Mouse (Mus musculus) MEL (cell line): ENCODE results near the gene Ifna14. TPM values are rescaled to one million over a fixed set of nuclear protein-coding genes. Genes with fewer than 3 reads are reported as not detected.

Experiments
- DNase-seq: peaks from one replicate; pipeline ENCODE4 v3.0.0; 2011; ENCODE audit warnings: low read depth, low spot score
- H3K27ac ChIP-seq: 2 replicates; pipeline ENCODE4 v1.5.1; 2012; ENCODE audit warnings: low read depth, mild to moderate bottlenecking, control low read depth, low read length, moderate library complexity; ENCODE audit not compliant: control insufficient read depth
- H3K27me3 ChIP-seq, 2 experiments: fragments of 150-350 bp in 1 of 2; sonication (generic) in 1 of 2; 2 replicates each; pipeline ENCODE4 v1.6.1; 2012; ENCODE audit warnings: low read length in 2 of 2, mild to moderate bottlenecking in 2 of 2, improper control_type of control experiment in 1 of 2, moderate library complexity in 1 of 2; ENCODE audit not compliant: insufficient read depth in 2 of 2, control insufficient read depth in 1 of 2
- H3K36me3 ChIP-seq, 2 experiments: 2 replicates each; pipeline ENCODE4 v1.6.1; 2012 to 2014; ENCODE audit warnings: low read length in 2 of 2, improper control_type of control experiment in 1 of 2, inconsistent platforms in 1 of 2, mild to moderate bottlenecking in 1 of 2; ENCODE audit not compliant: insufficient read depth in 2 of 2, control insufficient read depth in 1 of 2
- H3K4me1 ChIP-seq, 2 experiments: fragments of 150-350 bp in 1 of 2; sonication (generic) in 1 of 2; 2 replicates each; pipeline ENCODE4 v1.6.1; 2012; ENCODE audit warnings: low read length in 2 of 2, improper control_type of control experiment in 1 of 2, mild to moderate bottlenecking in 1 of 2; ENCODE audit not compliant: insufficient read depth in 2 of 2, control insufficient read depth in 1 of 2
- H3K4me3 ChIP-seq, 2 experiments: fragments of 150-350 bp in 1 of 2; sonication (generic) in 1 of 2; 2 replicates each; pipeline ENCODE4 v1.5.1; 2012; ENCODE audit warnings: low read depth in 2 of 2, low read length in 2 of 2, mild to moderate bottlenecking in 2 of 2, moderate library complexity in 2 of 2, control low read depth in 1 of 2, improper control_type of control experiment in 1 of 2; ENCODE audit not compliant: control insufficient read depth in 1 of 2, insufficient read depth in 1 of 2
- H3K79me2 ChIP-seq: 2 replicates; pipeline ENCODE4 v1.6.1; 2012; ENCODE audit warnings: mild to moderate bottlenecking, low read length, moderate library complexity; ENCODE audit not compliant: control insufficient read depth, poor library complexity, insufficient read depth
- H3K9ac ChIP-seq: 2 replicates; pipeline ENCODE4 v1.6.1; 2012; ENCODE audit warnings: low read depth, mild to moderate bottlenecking, control low read depth, low read length, moderate library complexity; ENCODE audit not compliant: control insufficient read depth, poor library complexity, severe bottlenecking
- H3K9me3 ChIP-seq: fragments of 150-350 bp; sonication (generic); replicated peaks from 2 replicates; pipeline ENCODE4 v1.6.1; 2012; ENCODE audit warnings: mild to moderate bottlenecking, low read length, improper control_type of control experiment, moderate library complexity; ENCODE audit not compliant: insufficient read depth
- BHLHE40 ChIP-seq: IDR thresholded peaks from 2 replicates; pipeline ENCODE4 v1.6.1; 2012; ENCODE audit warnings: low read depth, mild to moderate bottlenecking, inconsistent platforms, low read length, improper control_type of control experiment, borderline replicate concordance
- CTCF ChIP-seq, 3 experiments: IDR thresholded peaks in 2 of 3; conservative IDR thresholded peaks in 1 of 3; 2 replicates each; pipeline ENCODE4 v1.5.1; 2011 to 2012; ENCODE audit warnings: low read length in 3 of 3, low read depth in 2 of 3, mild to moderate bottlenecking in 2 of 3, improper control_type of control experiment in 1 of 3, inconsistent platforms in 1 of 3, mixed read lengths in 1 of 3, moderate library complexity in 1 of 3; ENCODE audit not compliant: control insufficient read depth in 1 of 3, insufficient read depth in 1 of 3, poor library complexity in 1 of 3, severe bottlenecking in 1 of 3
- GATA1 ChIP-seq: IDR thresholded peaks from 2 replicates; pipeline ENCODE4 v1.6.1; 2011; ENCODE audit warnings: low read depth, low read length, improper control_type of control experiment
- MAFK ChIP-seq: IDR thresholded peaks from 2 replicates; pipeline ENCODE4 v1.6.1; 2011; ENCODE audit warnings: low read depth, mild to moderate bottlenecking, low read length, improper control_type of control experiment, borderline replicate concordance
- MAX ChIP-seq: IDR thresholded peaks from 2 replicates; pipeline ENCODE4 v1.6.1; 2011; ENCODE audit warnings: low read length, improper control_type of control experiment
- MXI1 ChIP-seq: IDR thresholded peaks from 2 replicates; pipeline ENCODE4 v1.6.1; 2011; ENCODE audit warnings: mild to moderate bottlenecking, low read depth, low read length, improper control_type of control experiment
- NELFE ChIP-seq: IDR thresholded peaks from 2 replicates; pipeline ENCODE4 v1.6.1; 2011; ENCODE audit warnings: low read depth, low read length, improper control_type of control experiment
- RAD21 ChIP-seq: IDR thresholded peaks from 2 replicates; pipeline ENCODE4 v1.6.1; 2011; ENCODE audit warnings: mild to moderate bottlenecking, low read depth, low read length, improper control_type of control experiment
- RCOR1 ChIP-seq: IDR thresholded peaks from 2 replicates; pipeline ENCODE4 v1.6.1; 2012; ENCODE audit warnings: low read depth, mild to moderate bottlenecking, inconsistent platforms, low read length, improper control_type of control experiment
- SMC3 ChIP-seq: IDR thresholded peaks from 2 replicates; pipeline ENCODE4 v1.6.1; 2011; ENCODE audit warnings: low read depth, low read length, improper control_type of control experiment
- TAL1 ChIP-seq: IDR thresholded peaks from 2 replicates; pipeline ENCODE4 v1.6.1; 2012; ENCODE audit warnings: mild to moderate bottlenecking, inconsistent platforms, low read length, moderate library complexity, mixed read lengths
- TBP ChIP-seq: IDR thresholded peaks from 2 replicates; pipeline ENCODE4 v1.8.0; 2011; ENCODE audit warnings: low read depth, low read length, improper control_type of control experiment
- TCF12 ChIP-seq: IDR thresholded peaks from 2 replicates; pipeline ENCODE4 v1.6.1; 2014; ENCODE audit warnings: low read depth, mild to moderate bottlenecking, inconsistent platforms, low read length, improper control_type of control experiment, moderate library complexity
- UBTF ChIP-seq: IDR thresholded peaks from 2 replicates; pipeline ENCODE4 v1.6.1; 2012; ENCODE audit warnings: low read depth, mild to moderate bottlenecking, inconsistent platforms, low read length, improper control_type of control experiment, moderate library complexity, borderline replicate concordance; ENCODE audit not compliant: insufficient read depth
- ZMIZ1 ChIP-seq: IDR thresholded peaks from 2 replicates; pipeline ENCODE4 v1.6.1; 2012; ENCODE audit warnings: low read depth, mild to moderate bottlenecking, inconsistent platforms, low read length, improper control_type of control experiment, moderate library complexity
- polyA plus RNA-seq, 2 experiments: library from polyadenylated mRNA; stranded (reverse) in 1 of 2; unstranded in 1 of 2; fragments of >175 nt in 1 of 2; fragments of >200 nt in 1 of 2; gene quantifications; 2 replicates each; pipeline versions ENCODE4 v1.2.1 to v1.2.4; 2012; ENCODE audit warnings: low replicate concordance in 2 of 2, low read depth in 1 of 2; ENCODE audit not compliant: insufficient read length in 2 of 2, insufficient read depth in 1 of 2, missing spikeins in 1 of 2
- total RNA-seq: library from RNA; depleted of rRNA; stranded (reverse); fragments of 300-350 nt; gene quantifications from 2 replicates; pipeline ENCODE4 v1.2.3, GENCODE M21; 2012

The Ifna14 gene
- total and polyA plus RNA-seq, 3 experiments, result not detected

- H3K79me2 ChIP-seq, result no peaks in the 10 kb centered on the region
- TF ChIP-seq MXI1, result no peak
- TF ChIP-seq RAD21, result no peak
- no peak for TF ChIP-seq TAL1
- TF ChIP-seq GATA1, result no peak
- TF ChIP-seq MAFK, result no peak
- TF ChIP-seq ZMIZ1, result no peak
- TF ChIP-seq TBP, result no peak
- no peak for TF ChIP-seq SMC3
- TF ChIP-seq CTCF (IDR thresholded peaks at IDR 0.05 in 2 of 3, conservative IDR thresholded peaks at IDR 0.05 in 1 of 3; ENCODE audit: control insufficient read depth in 1 of 3, insufficient read depth in 1 of 3, low read depth in 2 of 3, low read length in 3 of 3, poor library complexity in 1 of 3, severe bottlenecking in 1 of 3), result no peak
- no peak for TF ChIP-seq NELFE
- no peak for TF ChIP-seq UBTF
- H3K4me3 ChIP-seq, result no peak overlapping the region
- H3K9me3 ChIP-seq, result no peaks in the 10 kb centered on the region
- no peak overlapping the region for H3K27ac ChIP-seq
- H3K9ac ChIP-seq, result no peak overlapping the region
- no peaks in the 10 kb centered on the region for H3K4me1 ChIP-seq
- no peak for DNase-seq
- no peaks in the 10 kb centered on the region; a peak in 1 of 4 replicates for H3K27me3 ChIP-seq
- H3K36me3 ChIP-seq, result no peaks in the 10 kb centered on the region
These were observed 34.3 kb downstream of the Ifna14 start for GRCm38 (mm10) chr4:88537328-88537727.

GRCm38 (mm10) chr4:88536640-88537039, 35.0 kb downstream of the Ifna14 start:
- Histone ChIP-seq H3K79me2 (no peaks in the 10 kb centered on the region), H3K27ac (no peak overlapping the region), H3K4me3 (no peak overlapping the region), H3K4me1 (no peaks in the 10 kb centered on the region), H3K36me3 (no peaks in the 10 kb centered on the region), H3K9me3 (no peaks in the 10 kb centered on the region)
- DNase-seq, result no peak
- TF ChIP-seq TBP (no peak), SMC3 (no peak), MAFK (no peak), BHLHE40 (no peak)
- TF ChIP-seq, all 39 proteins: peak for 0
- Histone ChIP-seq H3K9ac (no peak overlapping the region), H3K27me3 (no peaks in the 10 kb centered on the region; a peak in 1 of 4 replicates)

- Histone ChIP-seq H3K36me3 (no peaks in the 10 kb centered on the region), H3K79me2 (no peaks in the 10 kb centered on the region), H3K4me3 (no peak overlapping the region), H3K9me3 (no peaks in the 10 kb centered on the region), H3K9ac (no peak overlapping the region), H3K4me1 (no peaks in the 10 kb centered on the region), H3K27ac (no peak overlapping the region), H3K27me3 (no peaks in the 10 kb centered on the region; a peak in 1 of 4 replicates)
- no peak for TF ChIP-seq RCOR1
- 0 out of 2 replicates have a peak, but pooled peaks have one; percentile 34 for TF ChIP-seq TCF12
- TF ChIP-seq MXI1, result no peak
- peak; percentile 45 for TF ChIP-seq TAL1
- no peak for TF ChIP-seq MAX
- DNase-seq, result peak; percentile 22
These were observed 35.9 kb downstream of the Ifna14 start for GRCm38 (mm10) chr4:88535742-88536141.
